Mouse (Mus musculus) heart, postnatal 0 days (tissue): Measurements from ENCODE around the gene Dnajc8.

Source experiments
- CTCF ChIP-seq: IDR thresholded peaks from 2 replicates; pipeline ENCODE4 v1.5.1; 2016; ENCODE audit warnings: antibody characterized with exemption, control low read depth, low read depth
- EP300 ChIP-seq: IDR thresholded peaks from 2 replicates; pipeline ENCODE4 v1.6.1; 2016; ENCODE audit warnings: antibody characterized with exemption, low read depth

DNA sequence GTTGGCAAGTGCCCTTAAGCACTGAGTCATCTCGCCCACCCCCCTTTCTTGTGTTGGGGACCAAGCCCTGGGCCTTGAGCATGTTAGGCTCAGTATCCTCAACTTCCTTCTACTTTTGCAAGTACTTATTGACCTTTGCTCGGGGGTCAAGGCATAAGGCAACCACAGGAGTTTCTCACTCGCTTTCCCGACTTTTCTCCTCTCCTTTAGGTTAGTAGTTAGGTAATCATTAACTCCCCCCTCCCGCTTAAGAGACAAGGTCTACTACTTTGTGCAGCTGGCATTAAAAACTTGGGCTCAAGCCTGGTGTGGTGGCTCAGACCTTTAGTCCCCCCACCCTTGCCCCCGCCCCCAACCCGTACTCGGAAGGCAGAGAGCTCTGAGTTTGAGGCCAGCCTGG, 17.3 kb upstream of the Dnajc8 start:
- TF ChIP-seq CTCF (no peak), EP300 (no peak)
